Mouse (Mus musculus) cerebellum, adult 8-10 months (tissue): ENCODE results near the gene Wfdc5.
"Not testable (repeated sequence)": the region's sequence is repeated elsewhere in the genome, so short reads cannot be mapped to it uniquely, and the experiment has no call there.

Experiments
- DNase-seq: peaks from one replicate; pipeline ENCODE4 v3.0.0; 2022

Wfdc5 gene

GRCm38 (mm10) chr2:164182692-164183255 is at the start of gene Wfdc5:
Gene Wfdc5 (minus strand): TSS chr2:164182742.
- no peak for DNase-seq

DNA sequence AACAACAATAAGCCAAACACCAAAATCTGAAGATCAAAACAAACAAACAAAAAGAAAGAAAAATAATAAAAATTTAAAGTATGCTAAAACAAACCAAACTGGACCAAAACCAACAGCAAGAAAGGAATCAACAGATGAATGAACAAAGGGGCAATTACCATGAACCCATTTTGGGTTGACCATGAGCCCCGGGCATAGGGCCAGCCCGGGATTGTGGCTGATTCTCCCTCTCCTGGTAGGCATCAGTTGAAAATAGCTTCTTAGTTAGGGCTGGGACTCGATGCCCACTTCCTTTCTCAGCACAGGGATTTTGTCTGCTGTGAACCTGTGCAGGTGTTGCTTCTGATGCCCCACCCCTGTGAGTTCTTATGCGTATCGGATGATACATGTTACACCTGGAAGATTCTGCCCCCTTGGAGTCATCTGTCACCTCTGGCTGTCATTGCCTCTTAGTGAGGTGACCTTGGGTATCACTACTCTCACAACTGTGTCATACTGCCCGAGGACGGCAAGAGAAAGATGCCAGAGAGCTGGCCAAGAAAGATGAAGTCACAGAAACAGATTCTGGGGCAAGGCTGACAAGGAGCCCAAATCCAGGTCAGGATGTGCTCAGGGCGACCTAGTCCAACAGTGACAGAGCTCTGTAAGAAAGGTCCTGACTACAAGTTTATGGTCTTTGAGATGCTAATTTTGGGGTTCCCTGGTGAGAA is 46.0 kb upstream of the Wfdc5 start:
- no peak for DNase-seq

DNA sequence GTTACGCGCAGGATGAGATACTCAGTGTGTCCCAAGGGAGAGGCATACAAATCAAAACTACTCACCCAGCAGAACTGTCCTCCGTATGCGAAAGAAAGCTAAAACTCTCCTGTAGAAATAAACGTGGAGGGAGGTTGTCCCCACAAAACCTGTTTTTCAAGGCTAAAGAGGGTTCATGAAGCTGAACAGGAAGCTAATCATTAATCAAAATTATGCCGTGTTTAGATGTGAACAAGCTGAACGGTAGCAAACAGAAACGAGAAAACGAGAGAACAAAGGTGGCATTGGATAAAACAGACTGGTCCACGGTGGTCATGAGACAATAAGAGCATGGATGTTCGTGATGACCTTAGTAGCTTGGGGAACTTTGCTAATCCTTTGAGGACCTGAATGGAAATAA is 39.0 kb upstream of the Wfdc5 start, which contains the start of gene Wfdc15b:
Wfdc15b (minus strand) TSS at position 139 of the 400 bp plus-strand sequence.
- no peak for DNase-seq

- DNase-seq = no peak
Observed at GRCm38 (mm10) chr2:164219295-164219694, 36.8 kb upstream of the Wfdc5 start.

GRCm38 (mm10) chr2:164212711-164213110 is 30.2 kb upstream of the Wfdc5 start:
- no peak for DNase-seq

GRCm38 (mm10) chr2:164210892-164211291 is 28.4 kb upstream of the Wfdc5 start:
- no peak for DNase-seq

- DNase-seq = peak; percentile 66
Observed at GRCm38 (mm10) chr2:164206676-164207075, 24.1 kb upstream of the Wfdc5 start.

DNA sequence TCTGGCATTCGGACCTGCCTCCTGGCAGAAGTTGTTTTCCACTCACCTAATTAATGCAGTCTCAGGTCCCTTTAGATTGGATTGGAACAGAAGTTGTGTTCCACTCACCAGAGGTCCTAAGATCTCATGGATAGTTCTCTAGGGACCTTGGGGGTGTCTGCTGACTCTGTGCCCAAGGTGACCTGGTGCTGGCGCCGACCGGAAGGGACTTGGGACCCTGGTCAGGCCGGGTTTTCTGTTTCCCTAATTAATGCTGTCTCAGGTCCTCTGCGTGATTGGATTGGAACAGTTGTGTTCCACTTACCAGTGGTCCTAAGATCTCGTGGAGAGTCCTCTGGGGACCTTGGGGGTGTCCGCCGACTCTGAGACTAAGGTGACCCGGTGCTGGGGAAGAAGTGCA is 23.5 kb upstream of the Wfdc5 start:
- not testable (repeated sequence) for DNase-seq

DNA sequence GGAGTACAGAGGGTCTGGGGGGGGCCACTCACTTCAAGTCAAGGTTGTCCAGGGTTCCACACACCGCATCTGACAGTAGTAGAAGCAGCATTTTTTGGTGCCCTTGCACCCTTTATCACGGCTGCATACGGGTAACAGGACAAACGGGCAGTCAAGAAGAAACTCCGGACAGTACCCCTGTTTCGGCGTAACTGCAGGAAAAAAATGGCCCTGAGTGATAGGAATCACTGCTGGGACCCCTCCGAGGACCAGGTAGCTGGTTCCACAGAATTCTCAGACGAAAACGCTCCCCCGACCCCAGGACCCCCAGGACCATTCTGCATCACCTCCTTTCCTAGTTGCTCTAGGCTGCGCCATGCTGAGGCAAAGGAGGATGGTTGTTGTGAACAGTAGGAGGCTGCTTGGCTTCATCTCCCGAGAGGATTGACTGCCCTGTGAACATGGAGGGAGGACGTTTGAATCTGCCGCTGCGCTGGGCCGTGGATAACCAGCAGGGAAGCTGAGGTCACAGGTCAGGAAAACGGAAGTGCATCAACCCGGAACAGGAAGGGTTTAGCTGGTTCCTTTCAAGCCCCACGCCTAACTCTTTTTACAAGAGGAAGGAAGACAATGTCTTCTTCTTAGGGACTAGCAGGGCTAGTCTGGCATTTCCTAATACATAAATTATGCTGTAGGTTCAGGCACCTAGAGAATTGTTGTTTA is 17.2 kb upstream of the Wfdc5 start, which contains the start of gene Wfdc15a:
Wfdc15a (minus strand) TSS at position 505 of the 702 bp plus-strand sequence.
- DNase-seq = no peak

- DNase-seq = no peak
Observed at GRCm38 (mm10) chr2:164196700-164196990, 14.1 kb upstream of the Wfdc5 start.

DNA sequence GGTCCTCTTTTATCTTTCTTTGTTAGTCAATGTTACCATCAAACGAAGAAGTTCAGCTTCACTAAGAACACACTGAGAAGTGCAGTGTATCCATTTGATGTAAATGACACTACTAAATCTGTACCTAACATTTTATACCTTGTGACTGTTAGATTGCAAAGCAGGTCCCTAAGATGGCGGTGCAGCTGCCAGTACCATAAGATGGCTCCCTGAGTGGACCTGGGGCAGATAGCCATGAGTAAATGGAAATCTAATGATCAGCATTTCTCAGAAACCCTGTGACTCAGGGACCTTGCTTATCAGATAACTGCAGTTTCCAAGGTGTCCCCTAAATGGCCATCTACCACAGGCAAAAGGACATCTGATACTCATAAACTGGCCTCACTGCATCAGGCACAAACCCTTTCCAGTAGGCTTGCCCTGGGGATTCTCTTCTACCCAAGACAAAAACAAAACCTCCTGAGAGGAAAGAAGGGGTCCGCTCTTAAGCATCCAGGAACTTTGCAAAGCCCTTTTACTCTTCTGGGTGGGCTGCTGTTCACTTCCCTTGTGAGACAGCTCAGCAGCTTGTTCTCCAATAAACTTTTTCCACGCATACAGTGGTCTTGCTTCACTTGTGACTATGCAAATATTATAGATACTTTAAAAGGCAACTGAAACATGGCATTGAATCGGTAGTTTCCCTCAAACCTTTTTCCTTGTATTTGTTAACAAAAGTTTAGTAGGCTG is 13.6 kb upstream of the Wfdc5 start:
- DNase-seq = no peak

GRCm38 (mm10) chr2:164194959-164195630 is 12.6 kb upstream of the Wfdc5 start:
- no peak for DNase-seq

- DNase-seq = no peak
Observed at GRCm38 (mm10) chr2:164192279-164192678, 9.7 kb upstream of the Wfdc5 start.

DNA sequence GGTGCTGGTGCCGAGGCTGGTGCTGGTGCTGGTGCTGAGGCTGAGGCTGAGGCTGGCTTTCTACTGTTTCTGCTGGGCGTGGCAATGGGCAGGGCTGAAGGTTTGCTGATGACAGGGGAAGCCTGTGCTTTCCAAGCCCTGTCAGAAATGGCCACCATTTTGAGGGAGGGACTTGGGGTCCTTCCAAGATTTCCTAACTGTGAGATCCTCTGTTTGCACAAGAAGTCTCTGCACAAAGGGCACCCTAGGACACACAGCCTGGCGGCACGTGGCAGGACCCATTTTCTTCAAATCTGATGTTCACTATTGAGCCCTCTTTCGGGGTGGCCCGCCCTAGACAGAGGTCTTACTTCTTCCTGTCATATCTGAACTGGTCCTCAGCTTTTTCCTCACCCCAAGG is 8.0 kb upstream of the Wfdc5 start, which contains the start of gene Wfdc12:
Wfdc12 (minus strand) TSS at position 33 of the 400 bp plus-strand sequence.
- no peak for DNase-seq

- no peak for DNase-seq
Observed at GRCm38 (mm10) chr2:164188722-164189121, 6.2 kb upstream of the Wfdc5 start.

DNA sequence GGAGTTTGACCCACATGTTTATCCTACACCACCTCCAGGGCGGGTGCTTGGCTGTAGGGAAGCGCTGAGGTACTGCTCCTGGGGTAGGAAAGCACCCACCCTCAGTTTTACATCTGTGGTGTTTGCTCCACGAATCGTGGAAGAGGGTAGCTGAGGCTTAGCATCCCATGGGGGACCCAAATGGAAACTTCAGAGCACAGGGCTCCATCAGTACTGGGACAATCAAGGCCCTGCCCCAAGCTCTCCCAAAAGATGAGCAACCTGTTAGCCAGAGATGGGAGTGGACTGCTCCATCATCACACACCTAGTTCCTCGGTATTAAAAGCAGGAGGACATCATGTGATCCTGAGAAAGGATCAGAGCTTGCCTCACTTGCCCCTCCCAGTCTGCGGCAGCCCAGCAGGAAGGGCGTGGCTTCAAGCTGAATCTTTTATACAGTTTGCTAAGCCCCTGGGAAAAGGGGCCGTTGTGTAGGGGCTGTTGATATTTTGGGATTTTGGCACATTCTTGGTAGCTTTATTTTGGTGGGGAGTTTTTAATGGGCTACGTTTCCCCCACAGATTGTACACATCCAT is 1.7 kb upstream of the Wfdc5 start:
- no peak for DNase-seq

GRCm38 (mm10) chr2:164183340-164183739 is 798 bp upstream of the Wfdc5 start:
- DNase-seq = no peak

GRCm38 (mm10) chr2:164180770-164181169 is 1.8 kb downstream of the Wfdc5 start:
- DNase-seq = no peak

GRCm38 (mm10) chr2:164180124-164180523 is 2.4 kb downstream of the Wfdc5 start:
- peak; percentile 12 for DNase-seq

- no peak for DNase-seq
Observed at GRCm38 (mm10) chr2:164177831-164178230, 4.7 kb downstream of the Wfdc5 start.

DNA sequence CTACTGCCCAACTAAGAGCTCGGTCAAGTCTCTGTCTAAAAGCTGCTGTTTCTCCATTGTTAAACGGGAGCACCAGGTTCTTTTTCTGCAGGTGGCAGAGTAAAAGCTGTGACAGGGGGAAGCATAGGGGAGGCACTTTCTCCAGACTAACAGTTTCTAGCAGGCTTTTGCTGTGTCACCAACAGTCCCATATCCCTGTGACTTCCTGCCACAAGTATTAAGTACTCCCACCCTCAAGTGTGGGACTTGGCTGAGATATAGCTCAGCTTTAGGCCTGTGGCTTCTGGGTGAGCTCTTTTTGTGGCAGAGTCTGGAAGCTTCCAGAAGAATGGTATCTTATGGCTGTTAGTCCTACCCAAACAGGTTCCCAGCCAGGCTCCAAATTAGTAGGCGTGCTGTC is 6.7 kb downstream of the Wfdc5 start:
- DNase-seq = no peak

DNA sequence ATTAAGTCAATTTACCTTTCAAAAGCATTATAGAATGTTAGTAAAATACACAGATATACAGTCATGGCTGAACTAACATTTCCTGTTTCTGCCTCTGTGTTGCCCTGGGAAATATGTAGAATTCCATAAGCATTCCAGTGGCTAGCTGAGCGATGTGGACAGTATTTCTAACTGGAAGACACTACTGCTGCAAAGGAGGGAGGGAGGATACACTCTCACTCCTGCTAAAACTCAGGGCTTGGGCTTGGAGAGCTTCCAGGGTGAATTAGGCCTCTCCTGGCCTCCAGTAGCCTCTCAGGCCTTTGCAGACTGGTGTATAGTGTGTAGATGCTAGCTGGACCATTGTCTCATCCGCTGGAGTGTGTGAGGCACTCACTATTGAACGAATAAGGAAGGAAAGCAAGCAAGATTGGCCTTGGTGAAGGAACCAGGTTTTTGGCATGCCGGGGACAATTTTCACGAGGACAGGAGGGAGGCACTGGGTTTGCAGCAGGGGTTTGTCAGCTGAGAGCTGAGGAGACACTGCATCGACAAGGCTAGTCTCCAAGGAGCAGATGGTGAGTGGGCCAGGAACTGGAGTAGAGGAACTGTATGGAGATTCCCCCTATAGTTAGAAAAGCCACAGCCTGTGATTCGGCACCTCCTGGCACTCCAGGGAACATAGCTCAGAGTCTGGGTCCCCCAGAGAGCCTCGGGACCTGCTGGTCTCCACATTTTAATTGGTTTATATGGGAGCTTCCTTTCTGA is 7.7 kb downstream of the Wfdc5 start:
- DNase-seq = no peak
